Mouse (Mus musculus): ENCODE results near the gene Igfbp6. TPM values are rescaled to one million over a fixed set of nuclear protein-coding genes. Genes with fewer than 3 reads are reported as not detected.

The Igfbp6 gene
- polyA plus RNA-seq, 1 experiment from 2014 or later: 15.0 TPM

- H3K9me3 ChIP-seq (replicated peaks; ENCODE audit: control insufficient read depth, low read length): no peaks in the 10 kb centered on the region
- ATAC-seq (replicated peaks; ENCODE audit: extremely low read depth, insufficient read depth, low FRiP score): peak; percentile 80
- no peak overlapping the region for H3K4me3 ChIP-seq (ENCODE audit: low read length)
- 0 out of 2 replicates have a peak overlapping the region, but pooled peaks have one; percentile 38 for H3K9ac ChIP-seq (ENCODE audit: low read length)
- WGBS: 10% methylated on average over 2 of the region's 2 CpGs
- H3K36me3 ChIP-seq (ENCODE audit: control insufficient read depth, insufficient read depth): peaks cover 25% of the 10 kb centered on the region
- peaks cover 11% of the 10 kb centered on the region for H3K4me1 ChIP-seq (ENCODE audit: control insufficient read depth, insufficient read depth, low read length)
- no peaks in the 10 kb centered on the region for H3K27me3 ChIP-seq (ENCODE audit: control insufficient read depth, insufficient read depth, low read length)
- H3K27ac ChIP-seq (ENCODE audit: low read length): peak overlapping the region; percentile 69
- no peak overlapping the region for H3K4me2 ChIP-seq (ENCODE audit: low read depth, low read length)
These were observed 17.9 kb upstream of the Igfbp6 start for GRCm38 (mm10) chr15:102126303-102126702.

- H3K27ac ChIP-seq (ENCODE audit: low read length): no peak overlapping the region
- ATAC-seq (replicated peaks; ENCODE audit: extremely low read depth, insufficient read depth, low FRiP score): no peak
- WGBS: 86% methylated on average over 9 of the region's 9 CpGs
- H3K9ac ChIP-seq (ENCODE audit: low read length): no peak overlapping the region
- peaks cover 11% of the 10 kb centered on the region for H3K4me1 ChIP-seq (ENCODE audit: control insufficient read depth, insufficient read depth, low read length)
- H3K4me2 ChIP-seq (ENCODE audit: low read depth, low read length): no peak overlapping the region
- peaks cover 25% of the 10 kb centered on the region for H3K36me3 ChIP-seq (ENCODE audit: control insufficient read depth, insufficient read depth)
- H3K4me3 ChIP-seq (ENCODE audit: low read length): no peak overlapping the region
- no peaks in the 10 kb centered on the region for H3K27me3 ChIP-seq (ENCODE audit: control insufficient read depth, insufficient read depth, low read length)
- H3K9me3 ChIP-seq (replicated peaks; ENCODE audit: control insufficient read depth, low read length): no peaks in the 10 kb centered on the region
These were observed 10.8 kb upstream of the Igfbp6 start for GRCm38 (mm10) chr15:102133314-102133713.

- WGBS: 82% methylated on average over 2 of the region's 2 CpGs
- ATAC-seq (replicated peaks; ENCODE audit: extremely low read depth, insufficient read depth, low FRiP score): no peak
- peaks cover 15% of the 10 kb centered on the region for H3K36me3 ChIP-seq (ENCODE audit: control insufficient read depth, insufficient read depth)
- no peak overlapping the region for H3K4me2 ChIP-seq (ENCODE audit: low read depth, low read length)
- peak overlapping the region; percentile 83 for H3K9ac ChIP-seq (ENCODE audit: low read length)
- H3K27me3 ChIP-seq (ENCODE audit: control insufficient read depth, insufficient read depth, low read length): no peaks in the 10 kb centered on the region
- H3K9me3 ChIP-seq (replicated peaks; ENCODE audit: control insufficient read depth, low read length): no peaks in the 10 kb centered on the region
- no peak overlapping the region for H3K27ac ChIP-seq (ENCODE audit: low read length)
- peaks cover 11% of the 10 kb centered on the region for H3K4me1 ChIP-seq (ENCODE audit: control insufficient read depth, insufficient read depth, low read length)
- H3K4me3 ChIP-seq (ENCODE audit: low read length): no peak overlapping the region
These were observed 9.5 kb upstream of the Igfbp6 start for GRCm38 (mm10) chr15:102134709-102135108.

- H3K27me3 ChIP-seq (ENCODE audit: control insufficient read depth, insufficient read depth, low read length): no peaks in the 10 kb centered on the region
- H3K27ac ChIP-seq (ENCODE audit: low read length): peak overlapping the region; percentile 45; the same call in 1 of the 2 replicates
- H3K4me1 ChIP-seq (ENCODE audit: control insufficient read depth, insufficient read depth, low read length): peaks cover 11% of the 10 kb centered on the region
- peak overlapping the region; percentile 71 for H3K4me2 ChIP-seq (ENCODE audit: low read depth, low read length)
- peaks cover 7% of the 10 kb centered on the region for H3K36me3 ChIP-seq (ENCODE audit: control insufficient read depth, insufficient read depth)
- peak overlapping the region; percentile 83 for H3K9ac ChIP-seq (ENCODE audit: low read length)
- H3K9me3 ChIP-seq (replicated peaks; ENCODE audit: control insufficient read depth, low read length): no peaks in the 10 kb centered on the region
- 2% methylated on average over 35 of the region's 35 CpGs for WGBS
- ATAC-seq (replicated peaks; ENCODE audit: extremely low read depth, insufficient read depth, low FRiP score): 0 out of 2 replicates have a peak, but pooled peaks have one; percentile 0
- peak overlapping the region; percentile 79 for H3K4me3 ChIP-seq (ENCODE audit: low read length)
These were observed 8.5 kb upstream of the Igfbp6 start for GRCm38 (mm10) chr15:102135522-102136128.

GRCm38 (mm10) chr15:102136129-102136758 is 7.9 kb upstream of the Igfbp6 start, which contains the start of gene Spryd3:
Spryd3 (minus strand) TSS chr15:102136234.
- WGBS: under 1% methylated on average over 50 of the region's 50 CpGs
- Histone ChIP-seq H3K27ac (ENCODE audit: low read length) (peak within 1 kb of the TSS; percentile 78), H3K9ac (ENCODE audit: low read length) (peak within 1 kb of the TSS; percentile 83), H3K36me3 (ENCODE audit: control insufficient read depth, insufficient read depth) (peaks cover 6% of the 10 kb centered on the region), H3K4me1 (ENCODE audit: control insufficient read depth, insufficient read depth, low read length) (peaks cover 11% of the 10 kb centered on the region), H3K9me3 (replicated peaks; ENCODE audit: control insufficient read depth, low read length) (no peaks in the 10 kb centered on the region), H3K27me3 (ENCODE audit: control insufficient read depth, insufficient read depth, low read length) (no peaks in the 10 kb centered on the region), H3K4me3 (ENCODE audit: low read length) (peak within 1 kb of the TSS; percentile 79), H3K4me2 (ENCODE audit: low read depth, low read length) (peak within 1 kb of the TSS; percentile 84)
- ATAC-seq (replicated peaks; ENCODE audit: extremely low read depth, insufficient read depth, low FRiP score): peak; percentile 100

- no peak overlapping the region for H3K4me3 ChIP-seq (ENCODE audit: low read length)
- 91% methylated on average over 5 of the region's 5 CpGs for WGBS
- peaks cover 13% of the 10 kb centered on the region for H3K4me1 ChIP-seq (ENCODE audit: control insufficient read depth, insufficient read depth, low read length)
- no peaks in the 10 kb centered on the region for H3K36me3 ChIP-seq (ENCODE audit: control insufficient read depth, insufficient read depth)
- H3K27me3 ChIP-seq (ENCODE audit: control insufficient read depth, insufficient read depth, low read length): peaks cover 25% of the 10 kb centered on the region
- no peak for ATAC-seq (replicated peaks; ENCODE audit: extremely low read depth, insufficient read depth, low FRiP score)
- H3K9me3 ChIP-seq (replicated peaks; ENCODE audit: control insufficient read depth, low read length): no peaks in the 10 kb centered on the region
- H3K27ac ChIP-seq (ENCODE audit: low read length): no peak overlapping the region
- H3K9ac ChIP-seq (ENCODE audit: low read length): no peak overlapping the region
- no peak overlapping the region for H3K4me2 ChIP-seq (ENCODE audit: low read depth, low read length)
These were observed 3.0 kb upstream of the Igfbp6 start for GRCm38 (mm10) chr15:102141120-102141519.

- no peak overlapping the region for H3K4me2 ChIP-seq (ENCODE audit: low read depth, low read length)
- no peak overlapping the region for H3K9ac ChIP-seq (ENCODE audit: low read length)
- no peak overlapping the region for H3K27ac ChIP-seq (ENCODE audit: low read length)
These were observed 949 bp upstream of the Igfbp6 start for GRCm38 (mm10) chr15:102142914-102143912.

GRCm38 (mm10) chr15:102144726-102145125 is 564 bp downstream of the Igfbp6 start:
- Histone ChIP-seq H3K9ac (ENCODE audit: low read length) (peak overlapping the region; percentile 41; the same call in 1 of the 2 replicates), H3K27me3 (ENCODE audit: control insufficient read depth, insufficient read depth, low read length) (peaks cover 25% of the 10 kb centered on the region), H3K4me3 (ENCODE audit: low read length) (peak overlapping the region; percentile 28), H3K4me1 (ENCODE audit: control insufficient read depth, insufficient read depth, low read length) (peaks cover 10% of the 10 kb centered on the region), H3K36me3 (ENCODE audit: control insufficient read depth, insufficient read depth) (no peaks in the 10 kb centered on the region), H3K4me2 (ENCODE audit: low read depth, low read length) (peak overlapping the region; percentile 49), H3K9me3 (replicated peaks; ENCODE audit: control insufficient read depth, low read length) (no peaks in the 10 kb centered on the region), H3K27ac (ENCODE audit: low read length) (no peak overlapping the region)
- WGBS: 12% methylated on average over 19 of the region's 19 CpGs
- no peak for ATAC-seq (replicated peaks; ENCODE audit: extremely low read depth, insufficient read depth, low FRiP score)

More at GRCm38 (mm10) chr15:102142914-102143912, 949 bp upstream of the Igfbp6 start:
- Histone ChIP-seq H3K36me3 (ENCODE audit: control insufficient read depth, insufficient read depth) (no peaks in the 10 kb centered on the region), H3K9me3 (replicated peaks; ENCODE audit: control insufficient read depth, low read length) (no peaks in the 10 kb centered on the region), H3K27me3 (ENCODE audit: control insufficient read depth, insufficient read depth, low read length) (peaks cover 25% of the 10 kb centered on the region), H3K4me1 (ENCODE audit: control insufficient read depth, insufficient read depth, low read length) (peaks cover 10% of the 10 kb centered on the region), H3K4me3 (ENCODE audit: low read length) (no peak overlapping the region)
- WGBS: 59% methylated on average over 23 of the region's 23 CpGs
- 0 out of 2 replicates have a peak, but pooled peaks have one; percentile 33 for ATAC-seq (replicated peaks; ENCODE audit: extremely low read depth, insufficient read depth, low FRiP score)

Measured in heart, embryonic 16.5 days (tissue).